Mouse (Mus musculus) left cerebral cortex, postnatal 10 days (tissue): Measurements from ENCODE around the gene Bmp2k. TPM values are rescaled to one million over a fixed set of nuclear protein-coding genes. Genes with fewer than 3 reads are reported as not detected.
"Not testable (repeated sequence)": the region's sequence is repeated elsewhere in the genome, so short reads cannot be mapped to it uniquely, and the experiment has no call there.

Experiments used
- DNase-seq, 2 experiments: peaks; one replicate each; pipeline ENCODE4 v3.0.0; 2021 to 2022; ENCODE audit warnings: low spot score in 2 of 2, mixed read lengths in 1 of 2; ENCODE audit errors: extremely low spot score in 1 of 2
- intact Hi-C: fragments of 180-260 bp; cut with DNase I; formaldehyde crosslinking; loops from one replicate; pipeline ENCODE4 v1.15.1; 2025
- total RNA-seq, 2 experiments: library from RNA; stranded (reverse); gene quantifications; 2 replicates each; pipeline ENCODE4 v1.2.3; 2021

The Bmp2k gene
- total RNA-seq, 2 experiments from 2014 or later = 14.3 to 14.8 TPM

DNA sequence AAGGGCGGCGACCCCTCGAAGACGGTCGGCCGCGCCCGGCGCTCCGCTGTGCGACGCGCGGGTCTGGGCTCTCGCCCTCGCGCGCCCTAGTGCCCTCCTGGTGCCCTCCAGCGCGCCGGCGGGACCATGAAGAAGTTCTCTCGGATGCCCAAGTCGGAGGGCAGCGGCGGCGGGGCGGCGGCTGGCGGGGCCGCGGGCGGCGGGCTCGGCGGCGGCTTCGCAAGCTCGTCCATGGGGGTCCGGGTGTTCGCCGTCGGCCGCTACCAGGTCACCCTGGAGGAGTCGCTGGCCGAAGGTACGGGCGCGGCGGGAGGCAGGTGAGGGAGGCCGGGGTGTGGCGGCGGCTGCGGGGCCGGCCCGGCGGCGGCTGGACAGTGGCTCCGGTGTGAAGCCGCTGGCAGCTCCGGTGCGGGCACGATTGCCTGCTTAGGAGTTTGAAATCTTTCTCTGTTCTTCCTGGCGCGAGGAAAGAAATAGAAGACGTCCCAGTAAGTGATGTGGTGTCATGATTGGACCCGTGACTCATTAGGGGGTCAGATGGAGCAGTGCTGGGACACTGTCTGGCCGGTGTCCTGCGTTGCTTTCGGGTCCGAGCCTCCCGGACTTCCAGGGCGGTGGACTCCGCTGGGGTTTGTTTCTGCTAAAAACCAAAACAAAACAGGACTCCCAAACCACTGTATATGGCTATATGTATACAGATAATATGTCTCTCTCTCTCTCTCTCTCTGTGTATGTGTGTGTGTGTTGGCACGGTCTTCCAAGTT is 495 bp downstream of the Bmp2k start:
- intact Hi-C loops = no loop called here
- DNase-seq = no peak

DNA sequence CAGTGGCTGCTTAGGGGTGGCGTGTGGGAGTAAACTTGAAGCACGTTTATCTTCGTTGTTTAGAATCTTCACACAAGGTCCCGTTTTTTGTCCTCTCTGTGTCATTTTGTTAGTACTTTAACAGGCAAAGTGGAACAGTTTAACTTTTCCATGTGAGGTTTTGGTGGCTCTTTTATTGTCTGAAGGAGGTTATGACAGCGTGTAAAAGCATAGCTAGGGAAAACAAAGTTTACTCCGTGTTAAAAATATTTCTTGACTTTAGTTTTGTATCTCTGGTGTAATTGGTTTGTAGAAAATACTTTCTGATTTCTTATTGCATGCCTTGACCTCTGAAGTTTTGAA is 1.0 kb downstream of the Bmp2k start:
- no peak for DNase-seq
- intact Hi-C loops = no loop called here

DNA sequence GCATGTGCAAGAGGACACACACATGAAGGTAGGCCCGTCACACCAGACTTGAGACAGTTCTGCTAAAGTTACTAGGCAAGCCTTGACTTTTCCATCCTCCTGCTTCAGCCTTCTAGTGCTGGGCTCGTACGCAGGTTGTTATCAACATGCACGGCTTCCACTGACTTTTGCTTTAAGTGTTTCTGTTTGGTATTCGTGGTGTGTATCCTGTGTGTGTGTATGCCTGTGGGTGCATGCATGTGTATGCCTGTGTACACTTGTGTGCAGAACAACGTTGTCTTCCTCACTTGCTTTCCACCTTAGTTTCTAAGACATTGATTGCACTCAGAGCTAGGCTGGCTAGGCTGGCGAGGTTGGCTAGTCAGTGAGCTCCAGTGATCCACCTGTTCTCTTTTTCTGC is 2.1 kb downstream of the Bmp2k start:
- intact Hi-C loops = no loop called here
- DNase-seq = no peak

DNA sequence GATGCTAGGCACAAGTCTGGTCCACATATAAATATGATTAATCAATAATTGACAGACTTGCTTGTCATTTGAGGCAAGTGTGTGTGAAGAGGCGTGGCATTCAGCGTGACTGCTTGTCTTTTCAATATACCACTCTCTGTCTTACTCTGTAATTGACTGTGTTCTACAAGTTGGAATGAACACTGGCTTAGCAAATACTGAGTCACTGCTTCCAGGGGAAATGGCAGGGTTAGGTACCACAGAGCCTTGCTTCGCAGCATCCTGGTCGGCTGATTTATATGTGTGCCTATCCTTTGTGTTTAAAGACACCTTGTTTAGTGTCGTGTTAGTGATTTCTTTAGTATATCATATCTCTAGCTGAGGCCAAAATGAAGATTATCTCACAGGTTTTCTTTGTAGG is 3.0 kb downstream of the Bmp2k start:
- intact Hi-C loops = no loop called here

DNA sequence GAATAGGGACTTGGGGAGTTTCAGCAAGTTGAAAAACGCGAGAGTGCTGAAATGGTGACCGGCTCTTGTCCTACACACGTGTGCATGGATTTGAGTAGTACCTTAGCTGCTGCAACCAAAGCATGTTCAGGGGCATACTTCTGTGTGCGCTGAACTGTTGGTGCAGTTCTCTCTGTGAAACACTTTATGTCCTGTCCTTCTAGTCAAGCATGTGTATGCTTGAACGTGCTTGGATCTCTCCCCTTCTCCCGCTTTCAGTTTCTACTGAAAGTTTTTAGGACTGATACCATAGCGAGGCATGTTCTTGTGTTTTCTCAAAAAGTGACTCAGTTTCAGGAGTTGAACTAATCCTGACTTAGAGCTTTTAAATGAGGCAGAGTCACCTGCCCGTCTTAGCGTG is 3.7 kb downstream of the Bmp2k start:
- no peak for DNase-seq
- intact Hi-C loops = no loop called here

More for the DNA sequence above, 3.0 kb downstream of the Bmp2k start:
- no peak for DNase-seq

DNA sequence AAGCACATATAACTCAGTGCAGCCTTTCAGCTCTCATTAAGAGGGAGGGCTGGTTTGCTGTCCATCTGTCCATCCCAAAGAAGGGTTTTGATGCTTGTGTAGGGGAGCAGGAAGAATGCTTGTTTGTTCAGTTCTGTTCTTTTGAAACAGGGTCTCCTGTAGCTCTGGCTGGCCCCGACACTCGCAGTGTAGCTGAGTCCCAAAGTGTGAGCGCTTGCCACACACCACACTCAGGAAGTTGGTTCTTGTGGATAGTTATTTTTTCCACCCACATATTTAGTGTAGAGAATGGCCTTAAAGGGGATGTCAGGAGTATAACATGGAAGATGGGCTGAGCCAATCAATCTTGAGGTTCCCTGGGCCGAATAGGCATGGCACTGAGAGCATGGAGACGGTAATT is 4.1 kb downstream of the Bmp2k start:
- no peak for DNase-seq
- intact Hi-C loops = no loop called here

DNA sequence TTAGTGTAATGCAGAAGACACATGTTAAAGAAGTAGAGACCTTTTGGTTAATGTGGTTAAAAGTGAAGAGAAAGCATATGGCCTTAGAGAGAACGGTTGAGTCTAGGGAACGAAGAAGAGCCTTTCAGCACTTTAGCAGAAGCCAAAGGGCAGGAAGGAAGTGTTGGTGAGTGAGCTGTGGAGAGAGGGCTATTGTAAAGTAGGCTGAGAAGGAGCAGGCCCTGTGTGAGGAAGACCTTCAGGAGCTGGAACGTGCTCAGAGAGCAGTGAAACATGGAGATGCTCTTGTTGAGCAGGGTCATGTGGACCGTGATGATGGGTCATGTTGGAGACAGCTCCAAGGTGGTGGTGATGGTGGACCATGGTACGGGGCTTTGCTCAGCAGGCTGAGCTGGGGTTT is 4.8 kb downstream of the Bmp2k start:
- DNase-seq = no peak
- intact Hi-C loops = no loop called here

DNA sequence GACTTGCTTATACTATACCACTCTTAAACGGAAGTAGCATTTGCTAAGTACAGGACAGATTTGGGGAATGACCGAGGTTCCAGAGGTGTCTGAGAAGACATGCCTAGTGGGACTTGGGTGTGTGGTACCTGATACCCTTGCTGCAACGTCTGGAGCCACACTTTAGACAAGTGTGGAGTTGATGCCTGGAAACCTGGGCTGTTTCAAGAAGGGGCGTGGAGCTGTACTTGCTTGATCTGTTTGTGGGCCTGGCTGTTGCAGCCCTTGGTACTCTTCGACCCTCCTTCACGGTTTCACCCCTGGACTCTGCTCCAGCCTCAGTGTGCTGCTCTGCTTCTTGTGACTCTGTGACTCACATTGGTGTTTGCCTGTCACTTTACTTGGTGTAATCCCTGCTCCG is 5.4 kb downstream of the Bmp2k start:
- no peak for DNase-seq
- intact Hi-C loops = no loop called here

DNA sequence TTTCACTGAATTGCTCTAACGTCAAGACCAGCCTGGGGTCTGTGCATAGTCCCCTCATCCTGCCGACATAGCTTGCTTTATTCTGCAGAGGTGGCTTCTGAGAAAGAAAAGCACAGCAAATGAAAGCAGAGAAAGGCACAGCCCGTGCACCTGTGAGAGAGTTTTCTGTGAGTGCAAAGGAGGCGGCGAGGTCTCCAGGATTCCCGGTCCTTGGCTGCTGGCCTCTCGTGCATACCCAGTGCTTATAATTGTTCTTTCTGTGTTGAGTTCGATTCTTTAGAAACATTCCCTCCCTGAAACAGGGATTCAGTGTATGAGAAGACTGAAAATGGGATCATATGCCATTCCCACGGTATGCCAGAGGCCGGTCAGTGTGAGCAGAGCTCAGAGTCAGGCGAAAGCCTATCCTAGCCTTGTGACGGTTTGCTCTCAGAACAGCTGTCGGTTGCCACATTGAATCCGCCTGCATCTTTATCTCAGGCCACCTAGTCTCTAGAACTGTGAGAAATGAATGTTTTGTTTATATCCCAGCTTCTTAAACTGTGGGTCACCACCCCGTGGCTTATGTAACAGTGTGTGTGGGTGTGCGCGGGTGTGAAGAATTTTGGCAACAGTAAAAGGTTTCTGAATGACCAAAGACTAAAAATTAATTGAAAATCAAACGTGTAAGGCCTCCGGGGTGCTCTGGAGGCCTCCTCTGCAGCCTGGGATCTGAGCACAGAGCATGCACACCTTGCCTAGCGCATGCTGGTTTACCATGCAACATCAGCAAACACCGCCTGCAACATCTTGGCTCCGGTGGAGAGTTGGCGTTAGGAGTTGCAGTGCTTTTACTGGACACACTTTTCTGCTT is 6.9 kb downstream of the Bmp2k start:
- no peak for DNase-seq
- intact Hi-C loops = no loop called here

DNA sequence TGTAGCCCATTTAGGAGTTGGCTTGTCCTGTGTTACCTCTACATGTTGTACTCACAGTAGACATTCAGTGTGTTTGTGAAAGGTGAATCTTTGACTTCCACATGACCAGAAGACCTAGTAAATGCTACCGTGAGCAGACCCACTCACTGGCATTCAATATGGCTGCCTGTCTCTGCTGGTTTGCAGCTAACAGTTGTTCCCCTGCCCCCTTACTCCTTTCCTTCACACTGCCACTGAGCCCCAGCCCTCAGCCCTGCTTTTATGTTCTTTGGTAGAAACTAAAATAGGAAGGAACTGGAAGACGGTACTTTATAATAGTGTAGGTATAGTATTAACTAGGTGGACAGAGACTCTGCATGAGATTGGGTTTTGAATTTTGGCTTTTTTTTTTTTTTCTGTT is 8.4 kb downstream of the Bmp2k start:
- DNase-seq = no peak
- intact Hi-C loops = no loop called here

DNA sequence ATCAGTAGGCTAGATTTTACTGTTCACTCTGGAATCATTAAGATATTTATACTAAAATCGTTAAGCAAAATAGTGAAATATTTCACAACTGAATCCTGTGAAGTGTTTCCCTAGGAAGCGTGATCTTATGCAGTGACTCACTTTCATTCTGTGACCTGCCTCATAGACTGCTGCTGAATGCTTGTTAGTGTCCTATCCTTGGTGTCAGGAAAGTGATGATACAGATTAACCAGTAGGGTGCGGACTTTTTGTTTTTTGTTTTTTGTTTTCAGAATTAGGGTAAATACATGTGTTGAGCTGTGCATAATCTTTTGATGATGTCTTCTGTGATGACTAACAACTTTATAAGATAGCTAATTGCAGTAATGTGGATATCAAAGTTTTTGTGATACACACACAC is 9.4 kb downstream of the Bmp2k start:
- no peak for DNase-seq
- intact Hi-C loops = no loop called here

DNA sequence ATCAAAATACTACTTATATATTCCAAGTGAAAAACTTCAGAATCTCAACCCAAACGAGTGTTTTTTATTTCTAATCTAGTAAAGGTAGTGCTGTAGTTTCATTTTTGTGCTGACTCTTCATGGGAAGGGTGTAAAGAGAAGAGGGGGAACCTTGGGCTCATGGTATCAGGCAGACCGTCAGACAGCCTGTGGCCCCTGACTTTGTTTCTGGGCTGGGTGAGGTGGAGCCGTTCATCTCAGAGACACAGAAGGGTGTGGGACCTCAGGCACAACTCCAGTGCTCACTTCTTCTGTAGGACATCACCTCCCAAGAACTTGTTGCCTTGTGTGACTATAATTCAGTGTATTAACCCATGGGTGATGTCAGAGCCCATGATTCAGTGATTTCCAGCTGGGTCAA is 10.0 kb downstream of the Bmp2k start:
- intact Hi-C loops = no loop called here
- DNase-seq = no peak

DNA sequence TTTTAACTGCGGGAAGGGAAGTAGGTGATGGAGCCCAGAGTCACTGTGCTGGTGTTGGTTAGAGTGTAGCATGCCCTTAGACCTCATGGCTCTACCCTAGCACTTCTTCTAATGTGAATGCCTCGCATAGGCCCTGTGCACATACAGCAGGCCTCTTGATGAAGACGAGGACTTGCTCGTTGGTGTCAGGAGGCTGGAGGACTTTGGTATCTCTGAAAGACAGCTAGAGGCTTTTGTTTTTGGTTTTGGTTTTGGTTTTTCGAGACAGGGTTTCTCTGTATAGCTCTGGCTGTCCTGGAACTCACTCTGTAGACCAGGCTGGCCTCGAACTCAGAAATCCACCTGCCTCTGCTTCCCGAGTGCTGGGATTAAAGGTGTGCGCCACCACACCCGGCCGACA is 11.7 kb downstream of the Bmp2k start:
- intact Hi-C loops, DNase-seq: not testable (repeated sequence)

DNA sequence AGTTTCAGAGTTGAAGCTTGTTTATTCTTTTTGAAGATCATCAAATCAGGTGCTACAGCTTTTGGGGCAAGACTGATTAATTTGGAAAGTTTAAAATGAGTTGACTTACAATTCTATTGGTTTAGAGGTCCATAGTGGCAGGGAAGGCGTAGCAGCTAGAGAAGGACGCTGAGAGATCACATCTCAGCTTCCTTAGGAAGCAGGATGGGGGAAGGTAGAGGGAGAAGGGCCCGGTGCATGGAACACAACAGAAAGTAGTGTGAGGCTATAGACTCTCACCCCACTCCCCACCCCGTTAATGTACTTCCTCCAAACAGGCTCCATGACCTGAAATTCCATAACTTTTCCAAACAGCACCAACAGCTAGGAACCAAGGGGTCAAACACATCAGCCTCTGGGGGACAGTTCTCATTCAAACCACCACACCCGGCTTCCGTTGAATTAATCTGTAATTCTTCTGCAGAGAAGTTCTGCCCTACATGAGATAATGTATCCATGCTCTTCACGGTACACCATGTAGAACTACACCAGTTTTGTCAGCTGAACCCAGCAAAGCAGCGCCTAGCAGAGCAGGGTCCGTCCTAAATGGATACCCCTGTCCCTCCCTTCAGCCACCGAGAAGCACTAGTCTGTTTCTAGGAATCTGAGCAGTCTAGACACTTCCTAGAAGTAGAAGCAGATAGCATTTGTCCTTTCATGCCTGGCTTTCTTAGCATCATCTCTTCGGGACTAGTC is 12.3 kb downstream of the Bmp2k start:
- intact Hi-C loops = no loop called here
- DNase-seq = no peak

DNA sequence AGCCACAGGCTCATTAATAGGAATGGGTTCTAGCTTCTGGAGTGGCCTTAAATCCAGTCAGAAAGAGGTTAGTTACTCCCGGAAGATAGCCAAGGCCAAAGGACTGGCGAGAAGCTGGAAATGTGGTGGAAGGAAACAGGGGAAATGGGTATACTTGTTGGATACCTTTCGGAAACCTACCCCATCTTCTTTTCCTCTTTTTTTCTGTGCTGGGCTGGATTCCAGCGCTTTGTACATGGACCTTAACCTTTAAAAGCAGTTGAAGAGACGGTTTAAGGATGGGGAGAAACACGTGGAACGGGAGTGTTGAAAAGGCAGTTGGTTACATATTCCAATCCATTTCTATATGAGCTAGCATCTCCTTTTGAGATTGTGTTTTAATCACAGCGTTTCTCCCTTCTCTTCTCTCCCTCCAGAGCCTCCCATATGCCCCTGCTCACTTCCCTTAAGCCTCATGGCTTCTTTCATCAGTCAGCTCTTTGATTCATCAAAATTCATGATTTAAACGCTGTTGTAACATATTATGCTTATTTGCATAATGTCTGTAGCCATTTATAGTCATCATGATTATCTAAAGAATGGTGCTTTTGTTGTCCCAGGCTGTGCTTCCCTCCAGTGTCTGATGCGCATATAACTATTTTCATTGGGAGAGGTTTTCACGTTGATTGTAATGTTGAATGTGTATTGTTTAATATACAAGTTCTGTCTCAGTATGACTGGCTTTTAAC is 18.5 kb downstream of the Bmp2k start:
- no peak for DNase-seq
- intact Hi-C loops = no loop called here

DNA sequence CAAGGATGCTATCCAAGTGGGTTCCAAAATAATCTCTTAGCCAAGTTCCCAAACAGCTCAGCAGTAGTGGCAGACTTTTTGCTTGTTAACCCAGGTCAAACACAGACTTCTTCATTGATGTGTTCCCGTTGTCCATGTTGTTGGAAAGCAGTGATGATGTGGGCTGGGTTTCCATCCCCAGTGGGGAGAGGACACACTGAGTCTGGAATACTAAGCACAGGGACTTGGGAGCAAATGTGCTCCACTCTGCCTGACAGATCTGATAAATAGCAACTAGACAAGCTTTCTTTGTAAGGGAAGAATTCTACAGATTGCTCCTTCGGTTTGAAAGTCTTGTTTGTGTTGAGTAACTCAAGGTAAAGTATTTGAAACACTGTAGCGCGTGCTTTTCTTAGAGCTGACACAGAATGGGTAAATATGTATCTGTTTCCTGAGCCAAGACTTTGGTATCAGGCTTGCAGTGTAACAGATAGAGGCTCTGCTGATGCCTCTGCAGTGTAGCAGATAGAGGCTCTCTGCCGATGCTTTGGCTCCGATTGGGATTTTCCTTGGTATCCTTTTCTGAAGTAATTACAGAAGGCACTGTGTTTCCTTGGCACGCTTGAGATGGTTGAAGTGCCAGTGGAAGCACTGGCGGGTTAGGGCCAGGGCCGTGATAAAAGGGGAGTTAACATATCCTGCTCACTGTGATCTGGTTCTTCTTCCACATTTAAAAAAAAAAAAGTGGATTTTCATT is 19.5 kb downstream of the Bmp2k start:
- DNase-seq = no peak
- intact Hi-C loops = no loop called here

DNA sequence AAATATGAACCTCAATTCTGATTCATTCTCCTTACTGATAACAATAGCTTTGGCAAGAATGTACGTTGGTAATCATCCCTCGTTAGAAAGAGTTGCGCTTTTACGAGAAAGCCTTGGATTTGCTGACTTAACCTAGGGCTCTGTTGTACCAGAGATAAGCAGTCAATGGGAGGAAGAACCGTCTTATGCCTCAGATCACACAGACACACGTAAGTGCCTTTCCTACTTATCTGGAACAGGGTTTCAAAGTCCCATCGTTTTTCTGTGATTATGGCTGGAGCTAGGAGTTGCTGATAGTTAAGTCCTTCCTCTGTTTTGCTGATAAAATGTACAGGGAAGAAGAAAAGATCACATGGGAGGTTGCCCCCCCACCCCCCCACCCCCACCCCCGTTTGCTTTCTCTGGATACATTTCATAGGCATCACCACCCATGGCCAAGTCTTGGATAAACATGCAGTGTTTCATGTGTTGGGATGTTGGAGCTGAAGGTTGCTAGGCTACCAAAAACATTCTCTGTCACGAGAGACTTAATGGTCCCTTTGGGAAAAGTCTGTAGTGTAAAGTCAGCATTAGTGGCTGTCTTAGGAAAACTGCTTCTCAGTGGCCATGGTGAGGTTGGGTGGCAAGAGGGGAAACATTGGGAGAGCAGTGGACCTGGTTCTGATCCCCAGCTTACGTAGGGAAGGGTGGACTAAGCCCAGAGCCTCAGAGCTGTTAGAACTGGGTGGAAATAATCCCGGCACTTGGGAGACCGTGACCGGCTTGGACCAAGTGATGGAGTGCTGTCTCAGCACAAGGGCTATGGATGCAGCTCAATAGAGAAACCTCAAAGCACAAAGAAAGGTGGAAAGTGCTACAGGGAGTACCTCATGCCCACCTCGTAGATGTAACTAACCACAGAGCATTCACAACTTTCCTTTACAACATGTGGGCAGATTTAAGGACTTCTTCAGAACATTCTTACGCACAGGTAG is 25.1 kb downstream of the Bmp2k start:
- intact Hi-C loops = no loop called here
- no peak for DNase-seq

DNA sequence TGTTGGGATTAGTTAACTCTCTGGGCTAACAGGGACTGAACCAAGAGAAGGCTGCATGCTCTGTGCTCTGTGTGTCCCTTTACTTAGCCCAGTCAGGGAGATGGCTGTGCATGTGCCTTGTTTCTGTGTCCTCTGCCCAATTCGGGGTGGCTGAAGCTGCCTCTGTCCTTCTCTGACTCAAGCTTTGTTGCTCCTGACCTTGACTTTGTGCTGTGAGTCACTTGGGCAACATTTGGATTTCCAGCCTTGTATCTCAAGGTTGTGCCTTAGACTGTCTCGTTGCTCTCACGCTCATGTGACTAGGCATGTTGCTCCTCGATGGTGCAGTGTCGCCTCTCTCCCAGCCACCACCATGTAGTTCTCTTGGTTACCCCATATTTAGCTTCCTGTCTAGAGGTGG is 27.3 kb downstream of the Bmp2k start:
- DNase-seq = no peak
- intact Hi-C loops = no loop called here
